Mouse (Mus musculus) right cerebral cortex, postnatal 14 days (tissue): ENCODE measurements around the gene Gm17409.
A peak's percentile ranks its signal among the peaks of the same experiment; 100 is the strongest.

Experiments used
- DNase-seq: peaks from one replicate; pipeline ENCODE4 v3.0.0; 2022

The Gm17409 gene

GRCm38 (mm10) chr2:58469816-58470215, at the start of gene Gm17409:
Gene Gm17409, plus strand, starts transcription at chr2:58470116.
- DNase-seq: no peak

- DNase-seq: no peak
These were observed 46.6 kb upstream of the Gm17409 start for GRCm38 (mm10) chr2:58423319-58423718.

- DNase-seq: no peak
These were observed 44.4 kb upstream of the Gm17409 start for GRCm38 (mm10) chr2:58425436-58426004.

GRCm38 (mm10) chr2:58432211-58432610, 37.7 kb upstream of the Gm17409 start:
- peak; percentile 43 for DNase-seq

- no peak for DNase-seq
These were observed 36.6 kb upstream of the Gm17409 start for GRCm38 (mm10) chr2:58433317-58433716.

GRCm38 (mm10) chr2:58434438-58434837, 35.5 kb upstream of the Gm17409 start:
- DNase-seq: no peak

- no peak for DNase-seq
These were observed 34.4 kb upstream of the Gm17409 start for GRCm38 (mm10) chr2:58435507-58435906.

- DNase-seq: no peak
These were observed 33.0 kb upstream of the Gm17409 start for GRCm38 (mm10) chr2:58436911-58437310.

GRCm38 (mm10) chr2:58443163-58443562, 26.8 kb upstream of the Gm17409 start:
- DNase-seq: no peak

- DNase-seq: no peak
These were observed 22.9 kb upstream of the Gm17409 start for GRCm38 (mm10) chr2:58447001-58447400.

GRCm38 (mm10) chr2:58454095-58454865, 15.6 kb upstream of the Gm17409 start:
- no peak for DNase-seq

- no peak for DNase-seq
These were observed 13.0 kb upstream of the Gm17409 start for GRCm38 (mm10) chr2:58456843-58457487.

- no peak for DNase-seq
These were observed 12.4 kb upstream of the Gm17409 start for GRCm38 (mm10) chr2:58457488-58457865.

GRCm38 (mm10) chr2:58458820-58459371, 11.0 kb upstream of the Gm17409 start:
- DNase-seq: peak; percentile 68

- DNase-seq: no peak
These were observed 374 bp downstream of the Gm17409 start for GRCm38 (mm10) chr2:58470290-58470689.

- DNase-seq: no peak
These were observed 5.7 kb downstream of the Gm17409 start for GRCm38 (mm10) chr2:58475578-58475977.

- DNase-seq: peak; percentile 84
These were observed 7.2 kb downstream of the Gm17409 start for GRCm38 (mm10) chr2:58476956-58477715.

- DNase-seq: no peak
These were observed 8.2 kb downstream of the Gm17409 start for GRCm38 (mm10) chr2:58478144-58478543.

GRCm38 (mm10) chr2:58479536-58479935, 9.6 kb downstream of the Gm17409 start:
- DNase-seq: no peak

- no peak for DNase-seq
These were observed 10.8 kb downstream of the Gm17409 start for GRCm38 (mm10) chr2:58480764-58481163.

- DNase-seq: no peak
These were observed 11.7 kb downstream of the Gm17409 start for GRCm38 (mm10) chr2:58481450-58482100.

GRCm38 (mm10) chr2:58484284-58484965, 14.5 kb downstream of the Gm17409 start:
- DNase-seq: no peak
